Mouse (Mus musculus) adrenal gland, adult 10 weeks (tissue): ENCODE results near the gene Cald1. TPM values are rescaled to one million over a fixed set of nuclear protein-coding genes. Genes with fewer than 3 reads are reported as not detected.

Experiments
- polyA plus RNA-seq: library from polyadenylated mRNA; stranded (reverse); fragments of 350-450 nt; fragmentation: Illumina TruSeq; extraction: RNeasy Lipid Tissue Mini Kit (QIAGEN cat#74804); gene quantifications from one replicate; pipeline ENCODE4 v1.2.3, GENCODE M21; 2014; ENCODE audit warnings: low read depth, low replicate concordance

Gene Cald1
- 217 TPM for polyA plus RNA-seq

DNA sequence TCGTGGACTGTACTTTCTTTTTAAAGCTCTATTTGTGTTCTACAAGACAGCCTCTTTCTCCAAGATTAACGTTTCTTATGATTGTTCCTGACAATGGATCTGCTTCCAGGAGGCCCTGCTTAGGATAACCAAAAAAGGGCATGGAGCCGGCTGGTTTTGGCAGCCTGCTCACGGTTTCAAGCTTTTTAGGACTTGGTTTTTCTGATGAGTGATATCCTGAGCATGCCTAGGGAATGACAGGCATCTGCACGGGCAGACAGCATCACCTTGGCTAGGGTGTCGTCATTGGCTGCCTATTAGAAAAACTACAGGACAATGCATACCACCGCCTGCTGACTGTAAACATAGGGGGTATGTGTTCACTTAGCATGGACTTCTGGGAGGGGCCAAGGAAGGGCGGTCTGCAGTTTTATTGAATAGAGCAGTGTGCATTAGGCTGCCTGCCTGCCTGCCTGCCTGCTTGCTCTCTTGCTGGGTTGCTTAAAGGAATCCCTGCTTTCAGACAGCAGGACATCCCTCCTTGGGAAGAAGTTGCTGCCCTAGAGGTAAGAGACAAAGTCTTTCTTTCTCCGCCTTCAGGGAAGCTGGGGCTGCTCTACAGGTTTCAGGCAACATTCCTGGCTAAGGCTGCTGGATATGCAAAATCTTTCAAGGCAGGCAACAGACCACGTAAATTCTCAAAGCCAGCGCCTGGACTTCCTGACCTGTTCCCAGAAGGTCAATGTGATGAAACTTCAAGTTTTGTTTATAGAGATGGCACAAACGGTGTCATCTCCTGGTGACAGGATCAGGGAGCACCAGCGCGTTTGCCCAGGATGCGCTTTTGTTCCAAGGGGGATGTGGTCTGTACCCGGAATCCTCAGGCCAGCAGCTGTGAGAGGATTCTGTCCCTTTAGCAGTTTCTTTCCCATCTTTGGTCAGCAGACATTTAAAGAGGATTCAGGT, at the start of gene Cald1:
TSS of gene Cald1 (plus strand) at position 380 of the 945 bp plus-strand sequence.

DNA sequence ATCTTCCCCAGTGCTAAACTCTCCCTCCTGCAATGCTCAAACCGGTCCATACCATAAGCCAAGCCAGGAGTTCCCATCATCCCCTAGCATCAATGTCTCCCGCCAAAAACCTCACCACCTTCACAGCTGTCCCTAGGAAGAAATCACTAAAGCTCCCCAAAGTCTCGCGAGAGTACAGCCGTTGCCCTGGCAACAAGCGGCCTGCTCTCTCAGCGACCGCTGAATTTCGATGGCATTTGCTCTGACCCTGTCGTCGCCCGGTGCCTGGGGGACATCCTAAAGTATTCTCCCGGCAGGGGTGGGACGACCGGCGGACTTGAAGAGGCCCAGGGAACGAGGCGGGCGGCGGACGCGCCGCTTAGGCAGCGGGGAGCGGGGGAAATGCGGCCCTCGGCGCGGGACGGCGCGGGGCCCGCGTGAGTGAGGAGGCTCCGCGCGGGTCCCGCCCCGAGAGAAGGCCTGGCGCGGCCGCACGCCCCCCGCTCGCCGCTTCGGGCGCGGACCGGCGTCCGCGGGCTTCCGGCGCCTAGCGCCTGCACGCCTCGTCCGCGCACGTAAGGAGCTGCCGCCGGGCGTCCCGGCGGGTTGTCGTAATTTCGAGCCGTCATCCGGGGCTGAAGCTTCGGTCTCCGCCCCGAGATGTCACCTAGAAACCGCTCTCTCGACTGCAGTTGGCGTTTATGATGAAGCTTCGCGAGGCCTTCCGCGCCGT, 182.1 kb downstream of the Cald1 start, which contains the start of gene Agbl3:
TSS of gene Agbl3 (plus strand) at position 202 of the 712 bp plus-strand sequence.

Other genes starting within 250 kb of the Cald1 start
- gene Akr1b8, start 244.4 kb upstream of the Cald1 start, polyA plus RNA-seq = 32.2 TPM
- gene Akr1b10, start 214.3 kb upstream of the Cald1 start, polyA plus RNA-seq = 122 TPM
- gene Akr1b7, start 186.2 kb upstream of the Cald1 start, polyA plus RNA-seq = 2,659 TPM
- 22.5 TPM for gene Bpgm, start 122.3 kb upstream of the Cald1 start, polyA plus RNA-seq
- 29.0 TPM for gene Agbl3, start 181.9 kb downstream of the Cald1 start, polyA plus RNA-seq